Mouse (Mus musculus): ENCODE data around the gene Gtf3c2. TPM values are rescaled to one million over a fixed set of nuclear protein-coding genes. Genes with fewer than 3 reads are reported as not detected.

Gene Gtf3c2
- polyA plus RNA-seq, 1 experiment from 2014 or later = 68.0 TPM

- peak overlapping the region; percentile 97 for H3K4me2 ChIP-seq (ENCODE audit: low read length)
- peaks cover 68% of the 10 kb centered on the region for H3K36me3 ChIP-seq (ENCODE audit: control insufficient read depth, insufficient read depth, low read length)
- DNase-seq (no peak), ATAC-seq (ENCODE audit: low FRiP score, low TSS enrichment) (no peak)
- no peaks in the 10 kb centered on the region for H3K27me3 ChIP-seq (ENCODE audit: control insufficient read depth, insufficient read depth, low read length)
- H3K9me3 ChIP-seq (ENCODE audit: control insufficient read depth, low read length) = no peaks in the 10 kb centered on the region
- H3K4me3 ChIP-seq (replicated peaks; ENCODE audit: low read depth, low read length) = peak overlapping the region; percentile 93
- peaks cover 12% of the 10 kb centered on the region for H3K4me1 ChIP-seq (ENCODE audit: control insufficient read depth, insufficient read depth, low read length)
- peak overlapping the region; percentile 88 for H3K27ac ChIP-seq (replicated peaks; ENCODE audit: low read depth, low read length)
- H3K9ac ChIP-seq (replicated peaks; ENCODE audit: low read length) = peak overlapping the region; percentile 80
- 15% methylated on average over 25 of the region's 25 CpGs for WGBS
Observed at GRCm38 (mm10) chr5:31193631-31194281, 13.8 kb upstream of the Gtf3c2 start.

- Histone ChIP-seq H3K4me3 (replicated peaks; ENCODE audit: low read depth, low read length) (peak within 1 kb of the TSS; percentile 93), H3K27me3 (ENCODE audit: control insufficient read depth, insufficient read depth, low read length) (no peaks in the 10 kb centered on the region), H3K27ac (replicated peaks; ENCODE audit: low read depth, low read length) (peak within 1 kb of the TSS; percentile 88), H3K9me3 (ENCODE audit: control insufficient read depth, low read length) (no peaks in the 10 kb centered on the region), H3K9ac (replicated peaks; ENCODE audit: low read length) (peak within 1 kb of the TSS; percentile 80), H3K36me3 (ENCODE audit: control insufficient read depth, insufficient read depth, low read length) (peaks cover 68% of the 10 kb centered on the region), H3K4me2 (ENCODE audit: low read length) (peak within 1 kb of the TSS; percentile 97), H3K4me1 (ENCODE audit: control insufficient read depth, insufficient read depth, low read length) (peaks cover 12% of the 10 kb centered on the region)
- under 1% methylated on average over 48 of the region's 48 CpGs for WGBS
- DNase-seq (peak; percentile 99), ATAC-seq (ENCODE audit: low FRiP score, low TSS enrichment) (peak; percentile 96)
Observed at GRCm38 (mm10) chr5:31192939-31193630, 13.1 kb upstream of the Gtf3c2 start, which contains the start of the genes Snx17 and Eif2b4. Gene Snx17 (plus strand): TSS chr5:31193227. Gene Eif2b4 (minus strand): TSS chr5:31193430.

- Histone ChIP-seq H3K9me3 (ENCODE audit: control insufficient read depth, low read length) (no peaks in the 10 kb centered on the region), H3K4me3 (replicated peaks; ENCODE audit: low read depth, low read length) (peak overlapping the region; percentile 93), H3K9ac (replicated peaks; ENCODE audit: low read length) (peak overlapping the region; percentile 80), H3K36me3 (ENCODE audit: control insufficient read depth, insufficient read depth, low read length) (peaks cover 68% of the 10 kb centered on the region), H3K4me1 (ENCODE audit: control insufficient read depth, insufficient read depth, low read length) (peaks cover 12% of the 10 kb centered on the region), H3K27ac (replicated peaks; ENCODE audit: low read depth, low read length) (peak overlapping the region; percentile 80), H3K4me2 (ENCODE audit: low read length) (peak overlapping the region; percentile 76), H3K27me3 (ENCODE audit: control insufficient read depth, insufficient read depth, low read length) (no peaks in the 10 kb centered on the region)
- DNase-seq (peak; percentile 77), ATAC-seq (ENCODE audit: low FRiP score, low TSS enrichment) (no peak; the same call in 1 of the 2 replicates)
- 15% methylated on average over 42 of the region's 42 CpGs for WGBS
Observed at GRCm38 (mm10) chr5:31192045-31192938, 12.3 kb upstream of the Gtf3c2 start.

GRCm38 (mm10) chr5:31190201-31190600 is 10.3 kb upstream of the Gtf3c2 start:
- no peaks in the 10 kb centered on the region for H3K9me3 ChIP-seq (ENCODE audit: control insufficient read depth, low read length)
- H3K4me3 ChIP-seq (replicated peaks; ENCODE audit: low read depth, low read length) = no peak overlapping the region
- H3K9ac ChIP-seq (replicated peaks; ENCODE audit: low read length) = no peak overlapping the region
- no peaks in the 10 kb centered on the region for H3K27me3 ChIP-seq (ENCODE audit: control insufficient read depth, insufficient read depth, low read length)
- WGBS = 91% methylated on average over 9 of the region's 9 CpGs
- H3K27ac ChIP-seq (replicated peaks; ENCODE audit: low read depth, low read length) = no peak overlapping the region
- no peak for ATAC-seq (ENCODE audit: low FRiP score, low TSS enrichment)
- no peak overlapping the region for H3K4me2 ChIP-seq (ENCODE audit: low read length)
- DNase-seq = no peak
- peaks cover 53% of the 10 kb centered on the region for H3K36me3 ChIP-seq (ENCODE audit: control insufficient read depth, insufficient read depth, low read length)
- peaks cover 12% of the 10 kb centered on the region for H3K4me1 ChIP-seq (ENCODE audit: control insufficient read depth, insufficient read depth, low read length)

GRCm38 (mm10) chr5:31188223-31188840 is 8.4 kb upstream of the Gtf3c2 start:
- Histone ChIP-seq H3K9me3 (ENCODE audit: control insufficient read depth, low read length) (no peaks in the 10 kb centered on the region), H3K27ac (replicated peaks; ENCODE audit: low read depth, low read length) (no peak overlapping the region), H3K36me3 (ENCODE audit: control insufficient read depth, insufficient read depth, low read length) (peaks cover 45% of the 10 kb centered on the region), H3K4me1 (ENCODE audit: control insufficient read depth, insufficient read depth, low read length) (0 out of 2 replicates have a peak, but pooled peaks cover 5% of the 10 kb centered on the region), H3K27me3 (ENCODE audit: control insufficient read depth, insufficient read depth, low read length) (no peaks in the 10 kb centered on the region), H3K4me3 (replicated peaks; ENCODE audit: low read depth, low read length) (no peak overlapping the region), H3K9ac (replicated peaks; ENCODE audit: low read length) (no peak overlapping the region), H3K4me2 (ENCODE audit: low read length) (no peak overlapping the region)
- no peak for ATAC-seq (ENCODE audit: low FRiP score, low TSS enrichment)
- WGBS = 82% methylated on average over 4 of the region's 4 CpGs
- DNase-seq = no peak

GRCm38 (mm10) chr5:31183678-31184077 is 3.7 kb upstream of the Gtf3c2 start:
- Histone ChIP-seq H3K27me3 (ENCODE audit: control insufficient read depth, insufficient read depth, low read length) (no peaks in the 10 kb centered on the region), H3K27ac (replicated peaks; ENCODE audit: low read depth, low read length) (no peak overlapping the region), H3K4me2 (ENCODE audit: low read length) (no peak overlapping the region), H3K9me3 (ENCODE audit: control insufficient read depth, low read length) (no peaks in the 10 kb centered on the region), H3K4me3 (replicated peaks; ENCODE audit: low read depth, low read length) (no peak overlapping the region), H3K9ac (replicated peaks; ENCODE audit: low read length) (no peak overlapping the region), H3K4me1 (ENCODE audit: control insufficient read depth, insufficient read depth, low read length) (peaks cover 5% of the 10 kb centered on the region; the same call in 1 of the 2 replicates), H3K36me3 (ENCODE audit: control insufficient read depth, insufficient read depth, low read length) (peaks cover 20% of the 10 kb centered on the region)
- DNase-seq = no peak
- 57% methylated on average over 4 of the region's 4 CpGs for WGBS
- ATAC-seq (ENCODE audit: low FRiP score, low TSS enrichment) = no peak

- no peak for ATAC-seq (ENCODE audit: low FRiP score, low TSS enrichment)
- Histone ChIP-seq H3K9ac (replicated peaks; ENCODE audit: low read length) (no peak overlapping the region), H3K4me1 (ENCODE audit: control insufficient read depth, insufficient read depth, low read length) (peaks cover 5% of the 10 kb centered on the region; the same call in 1 of the 2 replicates), H3K4me2 (ENCODE audit: low read length) (no peak overlapping the region), H3K36me3 (ENCODE audit: control insufficient read depth, insufficient read depth, low read length) (no peaks in the 10 kb centered on the region), H3K27ac (replicated peaks; ENCODE audit: low read depth, low read length) (no peak overlapping the region), H3K27me3 (ENCODE audit: control insufficient read depth, insufficient read depth, low read length) (no peaks in the 10 kb centered on the region), H3K9me3 (ENCODE audit: control insufficient read depth, low read length) (no peaks in the 10 kb centered on the region), H3K4me3 (replicated peaks; ENCODE audit: low read depth, low read length) (no peak overlapping the region)
- WGBS = 91% methylated on average over 9 of the region's 9 CpGs
- DNase-seq = no peak
Observed at GRCm38 (mm10) chr5:31181183-31181770, 1.3 kb upstream of the Gtf3c2 start.
